Mouse (Mus musculus) kidney, adult 2 months (tissue): Measurements from ENCODE around the gene Cecr2. TPM values are rescaled to one million over a fixed set of nuclear protein-coding genes. Genes with fewer than 3 reads are reported as not detected.
A peak's percentile ranks its signal among the peaks of the same experiment; 100 is the strongest.

Source experiments
- DNase-seq: peaks from one replicate; pipeline ENCODE4 v3.0.0; 2021
- H3K27ac ChIP-seq: fragments of 200-500 bp; 2 replicates; pipeline ENCODE4 v1.5.1; 2012; ENCODE audit warnings: low read depth, low read length, control low read depth, inconsistent platforms; ENCODE audit not compliant: insufficient read depth
- H3K27me3 ChIP-seq: fragments of 200-500 bp; replicated peaks from 2 replicates; pipeline ENCODE4 v1.6.1; 2012; ENCODE audit warnings: mild to moderate bottlenecking, moderate library complexity, low read length, inconsistent platforms; ENCODE audit not compliant: control insufficient read depth, insufficient read depth
- H3K36me3 ChIP-seq: fragments of 200-500 bp; 2 replicates; pipeline ENCODE4 v1.6.1; 2012; ENCODE audit warnings: mild to moderate bottlenecking, moderate library complexity, low read length, inconsistent platforms; ENCODE audit not compliant: control insufficient read depth, insufficient read depth
- H3K4me1 ChIP-seq: fragments of 200-500 bp; 2 replicates; pipeline ENCODE4 v1.6.1; 2011; ENCODE audit warnings: low read length; ENCODE audit not compliant: control insufficient read depth, insufficient read depth
- H3K4me3 ChIP-seq: fragments of 200-500 bp; 2 replicates; pipeline ENCODE4 v1.5.1; 2011; ENCODE audit warnings: mild to moderate bottlenecking, low read depth, low read length, control low read depth; ENCODE audit not compliant: insufficient read depth
- CTCF ChIP-seq: fragments of 200-500 bp; conservative IDR thresholded peaks from 2 replicates; pipeline ENCODE4 v1.5.1; 2011; ENCODE audit warnings: low read depth, mild to moderate bottlenecking, control low read depth, low read length, moderate library complexity, mixed read lengths; ENCODE audit not compliant: insufficient read depth, insufficient read length
- POLR2A ChIP-seq: fragments of 200-500 bp; IDR thresholded peaks from one replicate; pipeline ENCODE4 v1.6.1; 2011; ENCODE audit warnings: low read depth, low read length, control low read depth
- WGBS: fragments of 180-500 bp; shearing (Covaris S2); methylation state at CpG from one replicate; pipeline ENCODE4 v1.1.7; 2018; 5-methylcytosine and 5-hydroxymethylcytosine counted together
- polyA plus RNA-seq: library from polyadenylated mRNA; depleted of rRNA; stranded (reverse); fragments of >200 nt; gene quantifications from 2 replicates; pipeline ENCODE4 v1.2.3, GENCODE M21; 2012

Gene Cecr2
- polyA plus RNA-seq, 1 experiment = 4.4 TPM

DNA sequence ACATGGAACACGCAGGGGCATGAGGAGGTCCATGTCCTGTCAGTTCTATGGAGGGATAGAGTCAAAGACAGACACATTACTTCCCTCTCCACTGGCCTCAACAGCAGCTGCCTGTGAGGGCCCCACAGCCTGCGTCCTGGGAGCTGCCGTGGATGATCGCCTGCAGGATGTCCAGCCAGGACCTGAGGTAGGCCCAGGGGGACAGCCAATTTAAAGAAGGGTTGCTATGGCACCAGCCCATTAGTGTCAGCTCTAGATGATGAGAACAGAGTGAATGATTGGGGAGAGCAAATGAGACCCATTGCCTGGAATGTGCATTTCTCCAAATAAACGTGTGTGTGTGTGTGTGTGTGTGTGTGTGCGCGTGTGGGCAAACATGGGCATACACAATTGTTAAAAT, 118.2 kb downstream of the Cecr2 start:
- no peak overlapping the region for H3K4me3 ChIP-seq
- H3K27me3 ChIP-seq = no peaks in the 10 kb centered on the region
- no peaks in the 10 kb centered on the region for H3K36me3 ChIP-seq
- 67% methylated on average over 7 of the region's 7 CpGs for WGBS
- TF ChIP-seq POLR2A (no peak), CTCF (no peak)
- no peak for DNase-seq
- H3K27ac ChIP-seq = no peak overlapping the region
- H3K4me1 ChIP-seq = no peaks in the 10 kb centered on the region

DNA sequence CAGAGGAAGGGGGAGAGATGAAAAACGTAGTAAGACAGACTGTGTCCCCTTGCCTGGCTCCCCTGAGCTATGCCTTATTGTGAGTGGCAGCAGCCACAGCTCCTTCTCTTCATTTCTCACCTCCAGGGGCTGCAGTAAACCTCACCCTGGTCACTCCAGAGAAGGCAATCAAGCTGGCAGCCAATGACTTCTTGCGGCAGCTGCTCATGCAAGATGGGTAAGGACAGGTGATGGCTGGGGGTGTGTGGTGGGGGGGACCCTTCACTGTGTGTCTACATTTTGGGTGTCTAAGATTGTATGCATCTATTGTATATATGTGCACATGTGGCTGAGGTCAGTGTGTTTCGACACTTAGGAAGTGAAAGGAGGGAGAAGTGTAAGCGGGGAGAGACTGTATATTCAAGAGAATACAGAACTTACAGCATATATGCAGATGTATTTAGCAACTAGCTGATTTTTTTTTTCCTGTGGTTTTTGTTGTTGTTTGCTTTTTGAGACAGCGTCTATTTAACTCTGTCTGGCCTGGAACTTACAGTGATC, 122.0 kb downstream of the Cecr2 start:
- no peak for DNase-seq

DNA sequence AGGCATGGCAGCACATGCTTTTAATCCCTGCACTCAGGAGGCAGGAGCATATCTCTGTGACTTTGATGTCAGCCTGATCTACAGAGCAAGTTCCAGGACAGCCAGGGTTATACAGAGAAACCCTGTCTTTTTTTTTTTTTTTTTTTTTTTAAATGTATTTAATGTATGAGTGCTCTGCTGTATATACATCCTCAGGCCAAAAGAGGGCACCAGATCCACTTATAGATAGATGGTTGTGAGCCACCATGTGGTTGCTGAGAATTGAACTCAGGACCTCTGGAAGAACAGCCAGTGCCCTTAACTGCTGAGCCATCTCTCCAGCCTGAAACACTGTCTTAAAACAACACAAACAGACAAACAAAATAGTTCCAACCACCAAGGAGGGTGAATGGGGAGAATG, 122.7 kb downstream of the Cecr2 start:
- no peak for TF ChIP-seq POLR2A
- no peak for TF ChIP-seq CTCF
- H3K36me3 ChIP-seq = no peaks in the 10 kb centered on the region
- H3K27me3 ChIP-seq = no peaks in the 10 kb centered on the region
- no peaks in the 10 kb centered on the region for H3K4me1 ChIP-seq
- no peak for DNase-seq
- H3K27ac ChIP-seq = no peak overlapping the region
- no peak overlapping the region for H3K4me3 ChIP-seq

More for the DNA sequence above, 122.0 kb downstream of the Cecr2 start:
- Histone ChIP-seq H3K4me3 (no peak overlapping the region), H3K4me1 (no peaks in the 10 kb centered on the region), H3K27me3 (no peaks in the 10 kb centered on the region), H3K27ac (no peak overlapping the region), H3K36me3 (no peaks in the 10 kb centered on the region)
- no peak for TF ChIP-seq POLR2A
- no peak for TF ChIP-seq CTCF
- WGBS = 72% methylated on average over 5 of the region's 5 CpGs

DNA sequence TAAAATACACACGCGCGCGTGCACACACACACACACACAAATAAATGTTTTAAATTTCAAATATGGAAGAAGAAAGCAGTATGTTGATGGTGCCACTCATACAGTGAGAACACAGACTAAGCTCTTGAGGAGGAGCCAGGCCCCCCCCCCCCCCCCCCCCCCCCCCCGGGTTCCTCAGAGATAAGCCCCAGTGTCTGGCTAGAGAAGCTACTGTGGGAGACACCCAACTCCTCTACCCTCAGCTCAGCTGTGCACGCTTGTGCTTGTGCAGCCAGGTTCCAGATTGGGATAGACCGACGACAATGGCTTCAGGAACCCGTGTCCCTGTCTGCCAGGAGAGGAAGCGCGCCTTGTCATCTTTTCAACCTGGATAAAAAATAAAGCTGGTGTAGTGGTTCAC, 124.0 kb downstream of the Cecr2 start:
- H3K27ac ChIP-seq = no peak overlapping the region
- no peak overlapping the region for H3K4me3 ChIP-seq
- WGBS = 81% methylated on average over 11 of the region's 11 CpGs
- H3K27me3 ChIP-seq = no peaks in the 10 kb centered on the region
- DNase-seq = no peak
- no peaks in the 10 kb centered on the region for H3K36me3 ChIP-seq
- no peaks in the 10 kb centered on the region for H3K4me1 ChIP-seq
- TF ChIP-seq CTCF = no peak
- no peak for TF ChIP-seq POLR2A

DNA sequence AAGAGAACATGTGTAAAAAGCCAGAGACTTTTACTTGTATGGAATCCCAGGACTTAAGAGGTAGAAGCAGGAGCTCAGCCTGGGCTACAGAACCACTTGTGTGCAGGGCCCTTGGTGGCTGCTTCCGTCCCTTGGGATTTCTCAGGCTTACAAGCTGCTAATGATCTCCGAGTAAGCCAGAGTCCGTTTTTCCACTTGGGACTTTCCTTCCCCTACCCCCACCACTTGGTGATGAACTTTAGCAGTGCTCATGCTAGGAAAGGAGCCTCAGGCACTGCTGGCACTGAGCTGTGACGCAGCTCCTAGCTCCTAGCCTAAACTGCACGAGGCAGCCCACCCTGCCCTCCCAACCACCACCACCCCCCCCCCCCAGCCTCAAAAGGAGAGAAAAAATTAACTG, 124.5 kb downstream of the Cecr2 start:
- peak; percentile 20 for DNase-seq
- Histone ChIP-seq H3K27ac (no peak overlapping the region), H3K36me3 (peaks cover under 1% of the 10 kb centered on the region), H3K4me1 (no peaks in the 10 kb centered on the region), H3K27me3 (no peaks in the 10 kb centered on the region), H3K4me3 (no peak overlapping the region)
- TF ChIP-seq CTCF (no peak), POLR2A (no peak)
- WGBS = 29% methylated on average over 5 of the region's 5 CpGs

DNA sequence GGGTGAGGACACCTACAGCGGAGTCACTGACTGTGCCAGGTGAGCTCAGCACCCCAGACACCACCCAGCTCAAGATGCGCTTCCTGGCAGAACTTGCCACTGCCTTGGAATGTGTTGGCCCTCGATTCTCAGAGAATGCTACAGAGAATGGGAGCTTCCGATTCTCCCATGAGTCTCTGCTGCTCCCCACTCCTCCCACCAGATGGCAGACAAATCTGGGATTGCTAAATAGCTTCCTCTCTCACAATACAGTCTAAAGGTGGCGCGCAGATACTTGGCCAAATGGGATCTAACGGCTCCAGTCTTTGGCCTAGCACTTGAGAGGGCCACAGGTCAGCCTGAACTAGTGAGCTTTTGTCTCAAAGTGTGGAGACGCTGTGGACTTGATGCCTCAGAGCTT, 126.8 kb downstream of the Cecr2 start:
- 74% methylated on average over 8 of the region's 8 CpGs for WGBS
- TF ChIP-seq CTCF (peak; percentile 27; the same call in 1 of the 2 replicates), POLR2A (no peak)
- Histone ChIP-seq H3K4me1 (no peaks in the 10 kb centered on the region), H3K27me3 (no peaks in the 10 kb centered on the region), H3K27ac (no peak overlapping the region), H3K4me3 (no peak overlapping the region), H3K36me3 (peaks cover 5% of the 10 kb centered on the region)
- no peak for DNase-seq

DNA sequence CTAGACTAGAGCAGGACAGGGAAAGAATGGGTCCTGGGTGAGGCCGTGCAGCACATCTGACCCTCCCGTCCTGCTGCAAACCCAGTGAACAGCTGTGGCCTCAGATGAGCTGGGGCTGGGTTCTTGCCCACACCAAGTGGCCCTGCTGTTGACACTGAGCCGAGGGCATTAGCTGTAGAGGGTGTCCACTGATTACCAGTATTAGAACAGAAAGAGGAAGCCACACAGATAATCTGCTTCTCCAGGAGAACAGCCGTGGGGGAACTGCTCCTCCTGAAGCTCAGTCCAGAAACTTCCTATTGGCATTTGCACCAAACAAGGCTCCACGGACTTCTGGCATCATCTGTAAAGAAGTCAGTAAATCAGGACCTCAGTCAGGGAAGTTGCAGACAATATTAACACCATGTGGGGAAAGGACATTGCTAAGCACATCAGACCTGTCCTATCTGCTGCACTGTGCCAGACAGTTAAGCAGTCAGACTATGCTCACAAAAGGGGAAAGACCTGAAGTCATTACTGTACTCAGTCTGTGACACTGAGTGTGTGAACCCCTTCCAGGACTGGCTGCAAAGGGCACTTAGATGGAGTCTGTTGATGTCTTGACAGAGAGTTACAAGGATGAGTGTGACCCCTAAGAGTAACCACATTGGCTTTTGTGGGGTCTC, 129.4 kb downstream of the Cecr2 start:
- Histone ChIP-seq H3K4me3 (no peak overlapping the region), H3K4me1 (no peaks in the 10 kb centered on the region), H3K27me3 (no peaks in the 10 kb centered on the region), H3K36me3 (peaks cover 5% of the 10 kb centered on the region), H3K27ac (no peak overlapping the region)
- no peak for DNase-seq
- TF ChIP-seq POLR2A (no peak), CTCF (no peak)
- 73% methylated on average over 5 of the region's 5 CpGs for WGBS
